Mouse (Mus musculus): ENCODE results near the gene Mkrn2os. TPM values are rescaled to one million over a fixed set of nuclear protein-coding genes. Genes with fewer than 3 reads are reported as not detected.

Mkrn2os gene
- polyA plus RNA-seq, 1 experiment from 2014 or later: 0.74 TPM

DNA sequence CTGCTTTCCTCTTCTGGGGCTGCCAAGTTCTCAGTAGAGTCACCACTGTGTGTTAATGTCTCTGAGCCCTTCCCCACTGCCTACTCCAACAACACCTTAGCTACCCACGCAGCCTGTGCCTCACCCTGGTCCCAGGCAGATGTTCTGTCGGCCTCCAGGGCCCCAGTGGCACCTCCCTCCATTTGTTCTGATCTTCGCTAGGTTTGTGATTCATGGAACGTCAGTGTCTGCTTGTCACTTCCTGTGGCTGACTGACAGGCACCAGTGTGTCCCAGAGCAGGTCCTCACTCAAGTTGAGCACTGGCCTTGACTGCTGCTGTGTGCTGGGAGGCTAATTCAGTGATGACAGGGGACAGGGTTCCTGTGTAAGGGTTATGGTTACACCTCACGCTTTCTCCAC lies 15.0 kb downstream of the Mkrn2os start:
- no peaks in the 10 kb centered on the region for H3K4me1 ChIP-seq
- no peak overlapping the region for H3K4me3 ChIP-seq
- ATAC-seq (replicated peaks): no peak
- no peaks in the 10 kb centered on the region for H3K9me3 ChIP-seq
- H3K27ac ChIP-seq: no peak overlapping the region
- peaks cover 19% of the 10 kb centered on the region; the same call in 1 of the 2 replicates for H3K36me3 ChIP-seq (replicated peaks)
- H3K27me3 ChIP-seq (replicated peaks): no peaks in the 10 kb centered on the region
- WGBS: 89% methylated on average over 5 of the region's 5 CpGs
- no peak overlapping the region for H3K9ac ChIP-seq
- H3K4me2 ChIP-seq: no peak overlapping the region

DNA sequence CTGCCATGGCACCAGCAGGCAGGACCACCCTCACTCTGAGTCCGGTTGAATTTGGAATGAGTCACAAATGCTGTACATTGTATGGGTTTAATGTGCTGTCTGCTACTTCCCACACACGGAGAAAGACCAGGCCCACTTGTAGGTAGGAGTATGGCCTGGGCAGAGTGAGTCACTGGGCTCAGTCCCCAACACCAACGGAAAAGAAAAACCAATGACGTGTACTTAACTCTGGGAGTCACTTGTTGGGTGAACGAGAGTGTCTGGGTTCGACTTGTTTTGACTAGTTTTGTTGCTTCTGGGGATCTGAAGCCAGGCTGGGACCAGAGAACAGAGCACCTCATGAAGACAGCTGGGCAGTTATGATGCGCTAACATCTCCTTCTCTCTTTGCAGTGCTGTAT lies 18.2 kb downstream of the Mkrn2os start:
- no peak overlapping the region for H3K4me3 ChIP-seq
- no peak for ATAC-seq (replicated peaks)
- no peaks in the 10 kb centered on the region for H3K4me1 ChIP-seq
- no peaks in the 10 kb centered on the region for H3K27me3 ChIP-seq (replicated peaks)
- H3K4me2 ChIP-seq: no peak overlapping the region
- no peaks in the 10 kb centered on the region for H3K9me3 ChIP-seq
- H3K9ac ChIP-seq: no peak overlapping the region
- H3K27ac ChIP-seq: no peak overlapping the region
- H3K36me3 ChIP-seq (replicated peaks): peaks cover 29% of the 10 kb centered on the region
- WGBS: 95% methylated on average over 7 of the region's 7 CpGs

DNA sequence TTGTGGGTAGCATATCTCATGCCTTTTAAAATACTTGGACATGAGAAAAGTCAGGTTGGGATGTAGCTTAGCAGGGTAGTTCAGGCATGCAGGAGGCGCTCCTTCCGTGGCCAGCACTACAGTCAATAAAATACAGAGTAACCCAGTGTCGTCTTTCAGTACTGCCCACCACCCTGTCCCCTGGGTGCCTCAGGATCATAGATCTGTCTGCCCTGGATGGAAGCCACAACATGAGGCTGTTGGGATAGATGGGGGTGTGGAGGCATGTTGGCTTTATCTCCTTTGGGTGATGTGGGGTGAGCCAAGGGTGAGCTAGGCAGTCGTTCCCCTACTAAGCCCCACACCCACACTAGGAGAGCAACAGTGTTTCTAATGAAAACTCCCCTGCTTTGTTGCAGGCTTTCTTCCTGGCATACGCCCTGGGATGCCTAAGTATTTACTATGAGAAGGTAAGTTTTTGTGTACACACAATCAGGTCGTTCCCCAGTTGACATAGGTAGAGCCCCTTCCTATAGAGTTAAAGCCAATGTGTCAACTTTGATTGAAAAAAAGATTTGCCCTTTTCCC lies 26.8 kb downstream of the Mkrn2os start:
- H3K27ac ChIP-seq: no peak overlapping the region
- no peak overlapping the region for H3K9ac ChIP-seq
- peaks cover 31% of the 10 kb centered on the region for H3K36me3 ChIP-seq (replicated peaks)
- H3K27me3 ChIP-seq (replicated peaks): no peaks in the 10 kb centered on the region
- WGBS: 97% methylated on average over 6 of the region's 6 CpGs
- no peaks in the 10 kb centered on the region for H3K4me1 ChIP-seq
- H3K4me2 ChIP-seq: no peak overlapping the region
- ATAC-seq (replicated peaks): no peak
- H3K9me3 ChIP-seq: no peaks in the 10 kb centered on the region
- no peak overlapping the region for H3K4me3 ChIP-seq

GRCm38 (mm10) chr6:115559651-115560632 lies 32.4 kb downstream of the Mkrn2os start:
- Histone ChIP-seq H3K27ac (no peak overlapping the region), H3K9ac (no peak overlapping the region), H3K36me3 (replicated peaks) (peaks cover 17% of the 10 kb centered on the region), H3K4me2 (no peak overlapping the region), H3K27me3 (replicated peaks) (no peaks in the 10 kb centered on the region), H3K9me3 (no peaks in the 10 kb centered on the region), H3K4me3 (no peak overlapping the region), H3K4me1 (no peaks in the 10 kb centered on the region)
- 86% methylated on average over 21 of the region's 21 CpGs for WGBS
- no peak for ATAC-seq (replicated peaks)

GRCm38 (mm10) chr6:115558176-115558575 lies 34.2 kb downstream of the Mkrn2os start:
- peaks cover 24% of the 10 kb centered on the region for H3K36me3 ChIP-seq (replicated peaks)

GRCm38 (mm10) chr6:115555485-115555884 lies 36.9 kb downstream of the Mkrn2os start:
- peaks cover 27% of the 10 kb centered on the region for H3K36me3 ChIP-seq (replicated peaks)
- 81% methylated on average over 5 of the region's 5 CpGs for WGBS

More at GRCm38 (mm10) chr6:115558176-115558575, 34.2 kb downstream of the Mkrn2os start:
- 93% methylated on average over 2 of the region's 2 CpGs for WGBS
- Histone ChIP-seq H3K9ac (no peak overlapping the region), H3K4me2 (no peak overlapping the region), H3K27ac (no peak overlapping the region), H3K9me3 (no peaks in the 10 kb centered on the region), H3K4me1 (no peaks in the 10 kb centered on the region), H3K4me3 (no peak overlapping the region), H3K27me3 (replicated peaks) (no peaks in the 10 kb centered on the region)
- ATAC-seq (replicated peaks): no peak

DNA sequence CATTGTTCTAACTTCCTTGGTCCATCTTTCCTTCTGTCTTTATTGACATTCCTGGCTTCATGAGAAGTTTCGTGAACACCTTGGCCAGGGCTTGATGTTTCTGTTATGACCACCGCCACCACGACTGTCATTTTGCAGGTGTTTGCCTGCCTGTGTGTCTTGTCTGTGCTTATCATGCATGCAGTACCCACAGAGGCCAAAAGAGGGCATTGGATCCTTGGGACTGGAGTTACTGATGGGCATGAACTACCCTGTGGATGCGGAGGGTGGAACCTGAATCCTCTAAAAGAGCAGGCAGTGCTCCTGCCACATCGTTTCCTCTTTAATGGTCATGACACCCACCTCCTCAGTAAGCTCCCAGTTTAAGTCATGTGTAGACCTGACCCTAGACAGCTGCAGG lies 46.1 kb downstream of the Mkrn2os start:
- Histone ChIP-seq H3K27ac (no peak overlapping the region), H3K27me3 (replicated peaks) (no peaks in the 10 kb centered on the region), H3K4me1 (peaks cover 12% of the 10 kb centered on the region), H3K4me2 (no peak overlapping the region), H3K9me3 (no peaks in the 10 kb centered on the region), H3K4me3 (no peak overlapping the region), H3K9ac (no peak overlapping the region), H3K36me3 (replicated peaks) (peaks cover 12% of the 10 kb centered on the region)
- 94% methylated on average over 5 of the region's 5 CpGs for WGBS
- ATAC-seq (replicated peaks): no peak

More at GRCm38 (mm10) chr6:115555485-115555884, 36.9 kb downstream of the Mkrn2os start:
- no peak overlapping the region for H3K27ac ChIP-seq
- no peaks in the 10 kb centered on the region for H3K9me3 ChIP-seq
- no peak overlapping the region for H3K9ac ChIP-seq
- no peaks in the 10 kb centered on the region for H3K4me1 ChIP-seq
- ATAC-seq (replicated peaks): no peak
- H3K27me3 ChIP-seq (replicated peaks): no peaks in the 10 kb centered on the region
- H3K4me2 ChIP-seq: no peak overlapping the region
- no peak overlapping the region for H3K4me3 ChIP-seq

- peak; percentile 96 for ATAC-seq (replicated peaks)
- peak within 1 kb of the TSS; percentile 57 for H3K4me2 ChIP-seq
- peak within 1 kb of the TSS; percentile 85 for H3K27ac ChIP-seq
- no peaks in the 10 kb centered on the region for H3K27me3 ChIP-seq (replicated peaks)
- H3K4me1 ChIP-seq: peaks cover 12% of the 10 kb centered on the region
- no peaks in the 10 kb centered on the region for H3K9me3 ChIP-seq
- peak within 1 kb of the TSS; percentile 66 for H3K9ac ChIP-seq
- under 1% methylated on average over 38 of the region's 38 CpGs for WGBS
- peak within 1 kb of the TSS; percentile 57 for H3K4me3 ChIP-seq
- peaks cover 4% of the 10 kb centered on the region for H3K36me3 ChIP-seq (replicated peaks)
Measured at GRCm38 (mm10) chr6:115544442-115544970, 47.9 kb downstream of the Mkrn2os start, which contains the start of gene Tsen2. Gene Tsen2 (plus strand): TSS chr6:115544664.

DNA sequence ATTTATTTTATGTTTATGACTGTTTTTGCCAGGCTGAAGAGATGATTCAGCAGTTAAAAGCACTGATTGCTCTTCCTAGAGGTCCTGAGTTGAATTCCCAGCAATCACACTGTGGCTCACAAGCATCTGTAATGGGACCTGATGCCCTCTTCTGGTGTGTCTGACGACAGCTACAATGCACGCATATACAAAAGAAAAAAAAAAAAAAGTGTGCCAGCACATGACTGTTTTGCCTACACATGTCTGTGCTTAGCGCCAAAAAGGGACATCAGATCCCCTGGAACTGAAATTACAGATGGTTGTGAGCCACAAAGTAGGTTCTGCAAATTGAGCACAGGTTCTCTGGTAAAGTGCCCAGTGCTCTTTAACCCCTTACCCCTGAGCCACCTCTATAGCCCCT lies 50.0 kb downstream of the Mkrn2os start:
- H3K27ac ChIP-seq: no peak overlapping the region
- peaks cover 12% of the 10 kb centered on the region for H3K4me1 ChIP-seq
- no peak for ATAC-seq (replicated peaks)
- no peaks in the 10 kb centered on the region for H3K36me3 ChIP-seq (replicated peaks)
- H3K9me3 ChIP-seq: no peaks in the 10 kb centered on the region
- no peak overlapping the region for H3K9ac ChIP-seq
- H3K4me3 ChIP-seq: no peak overlapping the region
- no peak overlapping the region for H3K4me2 ChIP-seq
- no peaks in the 10 kb centered on the region for H3K27me3 ChIP-seq (replicated peaks)
- WGBS: 68% methylated on average over 3 of the region's 3 CpGs

GRCm38 (mm10) chr6:115541676-115542275 lies 50.6 kb downstream of the Mkrn2os start:
- H3K27ac ChIP-seq: no peak overlapping the region

GRCm38 (mm10) chr6:115538645-115539429 lies 53.5 kb downstream of the Mkrn2os start:
- ATAC-seq (replicated peaks): peak; percentile 92
- Histone ChIP-seq H3K36me3 (replicated peaks) (no peaks in the 10 kb centered on the region), H3K4me1 (peaks cover 3% of the 10 kb centered on the region), H3K9me3 (no peaks in the 10 kb centered on the region), H3K4me3 (peak overlapping the region; percentile 29), H3K27me3 (replicated peaks) (no peaks in the 10 kb centered on the region), H3K4me2 (peak overlapping the region; percentile 51), H3K27ac (no peak overlapping the region), H3K9ac (peak overlapping the region; percentile 45; the same call in 1 of the 2 replicates)
- 20% methylated on average over 26 of the region's 26 CpGs for WGBS

More at GRCm38 (mm10) chr6:115541676-115542275, 50.6 kb downstream of the Mkrn2os start:
- H3K9ac ChIP-seq: no peak overlapping the region
- no peak overlapping the region for H3K4me2 ChIP-seq
- H3K4me3 ChIP-seq: no peak overlapping the region
- H3K36me3 ChIP-seq (replicated peaks): no peaks in the 10 kb centered on the region
- peaks cover 12% of the 10 kb centered on the region for H3K4me1 ChIP-seq
- H3K9me3 ChIP-seq: no peaks in the 10 kb centered on the region
- H3K27me3 ChIP-seq (replicated peaks): no peaks in the 10 kb centered on the region
- ATAC-seq (replicated peaks): no peak
- 46% methylated on average over 6 of the region's 6 CpGs for WGBS

Data from midbrain, embryonic 15.5 days (tissue).